Mouse (Mus musculus): Measurements from ENCODE around the gene Bub3. TPM values are rescaled to one million over a fixed set of nuclear protein-coding genes. Genes with fewer than 3 reads are reported as not detected.

Gene Bub3
- polyA plus RNA-seq, 1 experiment from 2014 or later: 237 TPM

DNA sequence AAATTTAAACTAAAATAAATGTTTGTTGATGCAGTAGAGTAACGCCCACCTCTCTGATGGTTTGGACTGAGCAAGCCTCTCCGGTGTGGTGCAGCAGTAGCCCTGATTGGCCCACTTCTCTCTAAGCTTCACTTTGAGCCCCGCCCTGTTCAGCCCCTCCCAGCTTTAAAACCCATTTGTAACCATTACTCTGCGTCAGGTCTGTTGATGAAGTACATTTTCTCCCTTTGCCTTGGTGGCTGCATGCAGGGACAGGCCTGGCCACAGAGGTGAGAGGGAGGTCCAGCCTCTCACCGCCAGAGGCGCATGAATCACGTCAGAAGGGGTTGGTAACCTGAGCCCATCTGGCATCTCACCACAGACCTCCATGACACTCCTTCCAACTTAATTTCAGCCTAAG, 49.7 kb downstream of the Bub3 start:
- H3K27ac ChIP-seq: no peak overlapping the region
- no peak overlapping the region for H3K4me3 ChIP-seq
- H3K4me1 ChIP-seq: no peaks in the 10 kb centered on the region
- no peak overlapping the region for H3K4me2 ChIP-seq
- no peaks in the 10 kb centered on the region for H3K9me3 ChIP-seq
- H3K9ac ChIP-seq: no peak overlapping the region
- H3K36me3 ChIP-seq: no peaks in the 10 kb centered on the region
- no peak for ATAC-seq (ENCODE audit: insufficient number of reproducible peaks, insufficient read depth, low FRiP score, low TSS enrichment, low read depth)
- no peaks in the 10 kb centered on the region; the same call in 1 of the 2 replicates for H3K27me3 ChIP-seq
- WGBS: 31% methylated on average over 7 of the region's 7 CpGs

Other genes with a start within 250 kb of the Bub3 start
- gene Cuzd1, start 237.9 kb upstream of the Bub3 start, polyA plus RNA-seq (2015; fragmentation: Nextera tagmentation; extraction: Ambion mirVana): not detected in 2 replicates
- not detected in 2 replicates for gene Fam24b, start 230.7 kb upstream of the Bub3 start, polyA plus RNA-seq (2015; fragmentation: Nextera tagmentation; extraction: Ambion mirVana)
- not detected in 2 replicates for gene Fam24a, start 226.4 kb upstream of the Bub3 start, polyA plus RNA-seq (2015; fragmentation: Nextera tagmentation; extraction: Ambion mirVana)
- 21.7 and 22.5 TPM in 2 replicates for gene 2310057M21Rik, start 197.5 kb upstream of the Bub3 start, polyA plus RNA-seq (2015; fragmentation: Nextera tagmentation; extraction: Ambion mirVana)
- gene Pstk, start 189.1 kb upstream of the Bub3 start, polyA plus RNA-seq (2015; fragmentation: Nextera tagmentation; extraction: Ambion mirVana): 79.8 and 89.1 TPM in 2 replicates
- gene Ikzf5, start 149.7 kb upstream of the Bub3 start, polyA plus RNA-seq (2015; fragmentation: Nextera tagmentation; extraction: Ambion mirVana): 14.3 and 15.6 TPM in 2 replicates
- gene Acadsb, start 149.6 kb upstream of the Bub3 start, polyA plus RNA-seq (2015; fragmentation: Nextera tagmentation; extraction: Ambion mirVana): 105 and 141 TPM in 2 replicates
- gene Hmx3, start 17.4 kb upstream of the Bub3 start, polyA plus RNA-seq (2015; fragmentation: Nextera tagmentation; extraction: Ambion mirVana): not detected in 2 replicates
- gene Hmx2, start 11.4 kb upstream of the Bub3 start, polyA plus RNA-seq (2015; fragmentation: Nextera tagmentation; extraction: Ambion mirVana): 0.08 TPM in 1 of 2 replicates, not detected in the other

All from embryonic facial prominence, embryonic 13.5 days (tissue).